Mouse (Mus musculus): ENCODE measurements around the gene Qser1.

Qser1 gene

DNA sequence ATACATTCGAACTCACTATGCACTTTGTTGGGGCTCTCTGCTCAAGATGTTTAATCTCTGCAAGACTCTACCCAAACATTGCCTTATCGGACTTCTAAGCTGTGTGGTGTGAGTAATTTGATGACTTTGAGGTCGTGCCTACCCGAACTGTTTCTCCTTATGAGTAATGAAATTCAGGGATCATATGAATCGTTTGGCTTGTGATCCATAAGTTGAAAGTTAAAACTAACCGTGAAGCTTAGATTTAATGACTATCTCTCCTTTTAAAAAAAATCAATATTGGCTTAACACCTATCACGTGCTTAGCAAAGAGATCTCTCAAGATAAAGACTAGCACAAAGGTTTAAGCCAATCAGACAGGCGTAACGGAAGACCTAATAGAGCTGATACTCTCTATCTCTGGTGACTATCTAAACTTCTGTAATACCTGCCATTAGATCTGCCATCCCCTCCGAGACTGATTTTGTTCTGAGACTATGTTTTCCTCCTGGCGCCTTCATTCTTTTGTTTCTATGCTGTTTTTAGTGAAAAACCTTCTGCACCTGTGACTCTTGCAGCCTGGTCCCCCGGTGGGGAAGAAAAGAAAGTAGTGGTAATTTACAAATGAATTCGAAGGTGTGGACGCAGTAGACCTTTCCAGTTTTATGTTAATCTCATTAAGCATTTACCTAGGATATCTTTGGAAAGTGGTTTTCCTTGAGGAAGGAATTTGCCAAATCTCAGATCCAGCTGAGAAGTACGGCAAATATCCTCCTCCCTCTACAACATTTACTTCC is 1.2 kb upstream of the Qser1 start:
- DNase-seq (ENCODE audit: low spot score) = no peak

DNA sequence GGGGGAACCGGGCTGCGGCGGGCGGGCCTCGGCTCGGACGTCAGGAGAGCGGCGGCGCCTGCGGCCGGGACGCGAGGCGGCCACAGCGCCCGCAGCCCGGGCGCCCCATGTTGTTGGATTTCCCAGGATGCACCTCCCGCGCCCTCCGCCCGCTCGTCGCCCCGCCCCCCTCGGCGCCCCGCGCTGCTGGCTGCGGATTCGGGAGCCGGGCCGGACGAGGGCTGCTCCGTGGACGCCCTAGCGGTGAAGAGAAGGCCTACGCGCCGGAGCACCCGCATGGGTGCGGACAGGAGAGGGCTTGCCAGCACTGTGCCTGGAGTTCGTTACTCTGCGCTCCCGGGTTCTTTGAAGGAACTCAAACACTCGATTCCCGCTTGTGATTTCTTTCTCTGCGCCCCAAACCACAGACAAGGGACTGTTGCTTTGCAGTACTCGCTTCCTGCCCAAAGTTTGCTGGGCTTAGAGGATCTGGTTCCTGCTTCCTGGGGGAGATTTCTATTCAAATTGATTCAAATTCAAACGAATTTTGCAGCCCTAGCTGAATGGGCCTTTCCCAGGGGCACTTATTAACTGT is 393 bp upstream of the Qser1 start:
- peak; percentile 88 for DNase-seq (ENCODE audit: low spot score)

DNA sequence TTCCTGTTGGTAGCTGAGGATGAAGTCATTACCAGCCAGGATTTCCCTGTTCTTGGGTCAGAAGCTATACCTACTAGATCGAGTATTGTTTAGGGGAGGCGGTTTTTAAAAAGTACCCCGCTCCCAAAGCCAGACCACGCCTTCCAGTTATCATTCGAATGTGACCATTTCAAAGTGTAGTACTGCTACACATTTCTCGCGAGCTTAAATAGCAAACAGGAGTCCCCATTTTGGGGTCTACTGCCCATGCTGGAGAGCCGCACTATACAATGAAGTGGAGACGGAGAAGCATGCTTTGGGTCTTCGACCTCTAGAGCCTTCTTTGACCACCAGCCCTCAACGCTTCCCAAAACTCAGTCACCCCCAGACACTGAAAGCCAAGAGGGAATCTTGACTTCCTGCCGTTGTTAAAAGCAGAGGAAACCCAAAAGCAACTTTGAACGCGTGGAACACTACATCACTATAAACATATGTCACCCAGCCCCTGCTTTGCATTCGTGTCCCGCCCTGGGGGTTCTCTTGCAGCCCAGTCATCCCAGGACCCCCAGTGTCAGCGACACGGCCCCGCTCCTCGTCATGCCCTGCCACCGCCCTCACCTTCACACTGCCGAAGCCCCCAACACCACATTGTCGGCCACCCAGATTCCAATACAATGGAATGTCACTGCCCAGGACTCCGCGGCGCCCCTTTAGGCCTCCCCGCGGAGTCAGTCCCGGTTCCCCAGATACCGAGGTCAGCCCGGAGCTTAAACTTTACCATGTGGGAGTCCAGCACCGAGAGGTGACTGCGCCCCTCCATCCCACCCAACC is 794 bp downstream of the Qser1 start:
- DNase-seq (ENCODE audit: low spot score) = peak; percentile 12

DNA sequence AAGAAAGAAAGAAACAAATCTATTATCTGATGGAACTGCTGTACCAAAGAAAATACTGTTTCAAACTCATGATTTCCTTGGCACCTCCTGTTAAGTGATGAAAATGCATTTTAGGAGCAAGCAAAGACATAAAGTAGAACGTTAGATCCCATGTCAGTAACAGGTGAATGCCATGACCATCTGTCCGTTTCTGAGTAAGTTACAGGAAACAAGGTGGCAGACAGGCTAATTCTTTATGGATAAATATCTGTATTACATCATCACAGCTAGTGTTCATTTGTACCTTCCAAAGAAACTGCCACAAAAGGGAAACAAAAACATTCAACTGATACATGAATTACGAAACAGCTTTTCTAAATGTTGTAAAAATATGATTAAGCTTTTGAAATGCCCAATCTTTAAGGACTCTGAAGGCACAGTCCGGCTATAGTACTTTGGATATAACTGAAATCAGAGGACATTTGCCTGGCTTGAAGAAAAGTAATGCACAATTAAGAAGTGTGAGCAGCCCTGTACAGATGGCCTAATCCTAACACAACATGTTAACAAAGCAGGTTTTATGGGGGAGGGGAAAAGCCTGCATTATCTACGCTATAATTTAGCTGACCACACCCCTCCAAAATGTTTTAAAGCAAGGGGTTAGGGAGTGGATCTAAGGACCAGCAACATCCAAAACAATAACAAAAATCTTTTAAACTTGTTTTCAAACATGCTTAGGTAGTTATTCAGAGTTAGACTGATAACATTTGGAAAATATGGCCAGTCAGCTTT is 2.2 kb downstream of the Qser1 start:
- DNase-seq (ENCODE audit: low spot score) = no peak

DNA sequence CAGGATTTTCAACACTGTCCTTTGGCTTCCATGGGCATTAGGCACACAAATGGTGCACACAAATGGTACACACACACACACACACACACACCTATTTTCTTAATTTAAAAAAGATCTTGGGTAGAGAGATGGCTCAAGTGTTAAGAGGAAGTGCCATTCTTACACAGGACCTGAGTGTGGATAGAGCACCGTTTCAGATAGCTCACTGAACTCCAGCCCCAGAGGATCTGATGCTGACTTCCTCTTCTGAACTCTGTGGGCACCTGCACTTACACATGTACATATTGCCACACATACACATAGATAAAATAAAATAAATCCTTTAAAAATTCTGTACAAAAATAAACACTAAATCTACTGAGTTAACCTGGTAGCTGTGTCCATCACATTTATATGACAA is 11.1 kb downstream of the Qser1 start:
- no peak for DNase-seq (ENCODE audit: low spot score)

DNA sequence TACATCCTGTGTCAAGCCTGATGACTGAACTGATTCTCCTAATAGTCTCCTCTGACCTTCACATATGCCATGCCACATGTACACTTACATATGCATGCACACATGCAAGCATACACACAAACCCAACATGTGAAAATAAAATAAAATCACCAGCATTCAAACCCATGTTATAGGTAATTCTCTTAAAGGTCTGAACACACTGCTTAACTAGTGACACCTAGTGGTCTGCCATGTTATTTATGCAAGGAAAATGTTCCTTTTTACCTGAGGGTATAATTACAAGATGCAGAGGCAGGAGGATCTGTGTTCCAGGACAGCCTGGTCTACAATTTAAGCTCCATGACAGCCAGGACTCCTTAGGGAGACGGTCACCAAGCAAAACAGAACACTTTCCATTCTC is 41.8 kb downstream of the Qser1 start:
- no peak for DNase-seq (ENCODE audit: low spot score)

DNA sequence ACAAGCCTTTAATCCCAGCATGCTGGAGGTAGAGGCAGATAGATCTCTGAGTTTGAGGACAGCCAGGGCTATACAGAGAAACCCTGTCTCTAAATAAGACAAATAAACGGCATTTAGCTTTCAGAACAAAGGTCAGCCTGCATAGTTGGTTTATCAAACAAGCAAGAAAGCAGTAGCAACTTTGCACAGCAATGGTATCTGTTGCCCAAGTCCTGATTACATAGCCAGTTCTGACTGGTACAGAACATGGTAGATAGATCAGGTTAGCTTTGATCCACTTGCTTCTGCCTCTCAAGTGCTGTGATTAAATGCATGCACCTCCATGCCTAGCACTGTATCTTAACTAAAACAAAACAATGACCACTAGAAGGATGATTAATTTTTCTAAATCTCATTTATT is 47.9 kb downstream of the Qser1 start:
- no peak for DNase-seq (ENCODE audit: low spot score)

DNA sequence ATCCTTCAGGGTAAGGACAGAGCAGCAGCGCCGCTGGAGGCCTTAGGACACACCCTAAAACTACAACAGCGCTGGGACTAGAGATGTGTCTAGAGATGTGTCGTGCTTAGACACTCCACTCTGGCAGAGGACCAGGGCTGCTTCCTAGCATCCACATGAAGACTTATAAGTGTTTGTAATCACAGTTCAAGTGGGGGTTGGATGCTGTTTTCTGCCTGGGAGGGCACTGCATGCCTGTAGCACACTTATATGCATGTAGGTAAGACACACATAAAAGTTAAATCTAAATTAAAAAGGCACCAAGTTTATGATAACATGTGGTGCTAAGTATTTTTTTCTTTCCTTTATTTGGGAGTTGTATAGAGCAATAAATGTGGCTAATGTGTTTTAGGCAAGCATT is 52.5 kb downstream of the Qser1 start:
- no peak for DNase-seq (ENCODE audit: low spot score)

DNA sequence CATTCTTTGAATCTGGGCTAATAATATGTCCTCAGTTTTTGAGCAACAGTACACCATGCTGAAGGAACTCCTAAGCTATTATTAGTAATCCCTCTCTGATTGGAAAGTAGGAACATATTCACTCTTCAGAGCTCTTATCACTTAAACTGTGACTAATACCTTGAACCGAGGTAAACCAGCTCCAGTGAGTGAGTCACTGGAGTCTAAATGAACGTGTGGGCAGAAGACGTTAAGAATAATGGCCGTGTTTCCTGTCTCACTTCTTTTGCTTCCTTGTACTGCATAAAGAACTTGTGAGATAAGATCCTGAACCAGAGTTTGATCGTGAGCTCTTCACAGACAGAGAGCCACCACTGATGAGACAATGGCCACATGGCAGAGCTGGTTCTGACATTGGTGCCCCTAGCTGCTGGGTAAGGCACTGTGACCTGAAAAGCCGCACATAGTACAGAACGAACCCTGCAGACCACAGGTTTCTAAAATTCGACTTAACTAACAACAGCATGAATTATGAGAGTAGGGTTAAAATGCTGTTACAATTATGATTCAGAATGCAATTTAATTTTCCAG is 53.3 kb downstream of the Qser1 start:
- DNase-seq (ENCODE audit: low spot score) = no peak

DNA sequence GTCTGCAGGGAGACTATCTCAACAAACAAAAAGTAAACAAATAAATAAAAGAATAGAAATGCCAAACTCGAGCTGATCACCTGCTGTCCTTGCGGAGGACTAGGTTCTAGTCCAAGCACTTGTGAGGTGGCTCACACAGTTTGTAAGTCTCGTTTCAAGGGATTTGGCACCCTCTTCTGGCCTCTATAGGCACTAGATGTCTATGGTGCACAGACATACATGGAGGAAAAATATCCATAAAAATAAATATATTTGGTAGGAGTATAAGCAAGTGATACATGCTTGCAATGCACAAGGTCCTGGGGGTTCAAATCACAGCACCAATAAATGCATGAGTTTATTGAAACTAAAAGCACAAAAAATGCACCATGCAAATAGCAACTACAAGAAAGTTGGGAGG is 65.9 kb downstream of the Qser1 start:
- no peak for DNase-seq (ENCODE audit: low spot score)

DNA sequence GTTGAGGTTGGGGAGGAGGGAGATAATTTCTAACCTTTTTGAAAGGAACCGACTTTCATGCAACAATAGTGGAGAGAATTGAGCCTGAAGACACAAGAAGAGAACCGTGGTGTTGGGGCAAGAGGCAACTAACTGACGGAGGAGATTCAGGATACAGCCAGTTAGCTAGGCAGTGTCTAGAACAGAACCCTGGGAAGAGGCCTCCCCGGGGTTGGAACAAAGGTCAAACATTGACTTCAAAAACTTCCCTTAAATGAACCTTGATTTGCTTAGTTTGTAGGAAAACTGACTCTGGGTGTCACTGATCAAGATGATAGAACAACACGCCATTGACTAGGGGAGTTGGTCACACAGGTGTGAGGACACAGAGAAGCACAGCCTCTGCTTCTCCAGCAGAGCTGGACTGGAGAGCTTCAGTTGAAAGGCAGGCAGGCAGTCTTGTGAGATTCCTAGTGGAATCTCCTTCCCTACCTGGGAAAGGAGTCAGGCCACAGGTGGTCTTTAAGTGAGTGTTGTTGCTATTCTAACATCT is 67.8 kb downstream of the Qser1 start:
- no peak for DNase-seq (ENCODE audit: low spot score)

DNA sequence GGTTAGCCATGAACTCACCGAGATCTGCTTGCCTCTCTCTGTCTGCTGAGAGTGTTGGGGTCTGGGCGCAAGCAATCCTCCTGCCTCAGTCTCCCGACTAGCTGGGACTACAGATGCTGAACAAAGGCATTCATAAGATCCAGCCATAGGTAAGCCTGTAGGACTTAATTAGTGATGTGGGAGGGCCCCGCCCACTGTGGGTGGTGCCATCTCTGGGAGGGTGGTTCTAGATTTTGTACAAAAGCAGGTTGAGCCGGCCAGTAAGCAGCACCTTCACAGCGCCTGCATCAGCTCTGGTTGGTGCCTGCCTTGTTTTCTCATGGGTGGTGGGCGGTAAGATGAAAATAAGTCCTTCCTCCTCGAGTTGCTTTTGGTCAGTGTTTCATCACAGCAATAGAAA is 70.3 kb downstream of the Qser1 start:
- DNase-seq (ENCODE audit: low spot score) = no peak

DNA sequence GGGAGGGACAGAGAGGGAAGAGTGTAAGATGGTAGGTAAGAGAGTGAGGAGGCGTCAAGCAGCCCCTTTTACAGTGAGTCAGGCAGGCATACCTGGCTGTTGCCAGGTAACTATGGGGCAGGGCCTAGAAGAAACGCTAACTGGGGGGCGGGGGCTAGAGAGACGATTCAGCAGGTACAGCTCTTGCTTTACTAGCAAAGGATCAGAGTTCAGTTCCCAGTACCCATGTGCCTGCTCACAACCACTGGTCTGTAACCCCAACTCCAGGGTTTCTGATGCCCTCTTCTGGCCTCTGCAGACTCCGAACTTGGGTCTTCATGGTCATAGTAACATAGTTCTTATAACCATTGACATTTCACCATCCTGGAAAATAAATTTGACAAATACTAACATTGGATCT is 72.6 kb downstream of the Qser1 start:
- no peak for DNase-seq (ENCODE audit: low spot score)

DNA sequence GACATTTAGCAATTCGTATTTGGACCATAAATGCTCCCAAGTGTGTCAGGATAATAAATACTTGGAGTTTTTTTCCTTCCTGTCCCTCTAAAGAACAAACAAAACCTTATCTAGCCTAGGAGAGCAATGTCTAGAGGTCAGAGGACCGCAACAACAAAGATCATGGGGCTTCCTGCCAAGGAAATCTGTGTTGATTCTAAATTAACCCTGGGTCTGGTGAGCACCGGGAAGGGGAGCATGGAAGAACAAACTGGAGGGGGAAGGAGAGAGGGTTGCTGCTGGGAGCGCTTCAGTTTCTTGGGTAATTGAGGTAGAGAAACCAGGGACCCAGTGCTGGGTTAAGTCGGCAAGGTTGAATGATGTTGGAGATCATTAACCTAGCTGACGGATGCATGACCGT is 73.4 kb downstream of the Qser1 start:
- peak; percentile 38 for DNase-seq (ENCODE audit: low spot score)

DNA sequence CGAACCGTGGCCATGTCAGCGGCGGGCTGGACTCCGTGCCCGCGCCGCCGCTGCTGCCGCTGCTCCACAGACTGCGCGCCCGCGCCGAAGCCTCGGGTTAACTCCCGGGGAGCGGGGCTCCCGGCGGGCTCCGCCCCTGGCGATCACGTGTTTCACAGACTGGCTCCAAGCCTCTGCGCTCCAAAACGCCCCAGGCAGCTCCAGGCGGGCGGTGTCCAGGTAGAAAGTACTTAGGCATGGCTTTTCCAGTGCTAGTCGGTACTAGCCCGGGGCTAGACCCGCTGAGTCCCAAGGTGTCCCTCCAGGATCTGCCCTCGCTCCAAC is 73.9 kb downstream of the Qser1 start, which contains the start of gene Depdc7:
Depdc7 (minus strand) TSS at position 138 of the 324 bp plus-strand sequence.
- peak; percentile 83 for DNase-seq (ENCODE audit: low spot score)

DNA sequence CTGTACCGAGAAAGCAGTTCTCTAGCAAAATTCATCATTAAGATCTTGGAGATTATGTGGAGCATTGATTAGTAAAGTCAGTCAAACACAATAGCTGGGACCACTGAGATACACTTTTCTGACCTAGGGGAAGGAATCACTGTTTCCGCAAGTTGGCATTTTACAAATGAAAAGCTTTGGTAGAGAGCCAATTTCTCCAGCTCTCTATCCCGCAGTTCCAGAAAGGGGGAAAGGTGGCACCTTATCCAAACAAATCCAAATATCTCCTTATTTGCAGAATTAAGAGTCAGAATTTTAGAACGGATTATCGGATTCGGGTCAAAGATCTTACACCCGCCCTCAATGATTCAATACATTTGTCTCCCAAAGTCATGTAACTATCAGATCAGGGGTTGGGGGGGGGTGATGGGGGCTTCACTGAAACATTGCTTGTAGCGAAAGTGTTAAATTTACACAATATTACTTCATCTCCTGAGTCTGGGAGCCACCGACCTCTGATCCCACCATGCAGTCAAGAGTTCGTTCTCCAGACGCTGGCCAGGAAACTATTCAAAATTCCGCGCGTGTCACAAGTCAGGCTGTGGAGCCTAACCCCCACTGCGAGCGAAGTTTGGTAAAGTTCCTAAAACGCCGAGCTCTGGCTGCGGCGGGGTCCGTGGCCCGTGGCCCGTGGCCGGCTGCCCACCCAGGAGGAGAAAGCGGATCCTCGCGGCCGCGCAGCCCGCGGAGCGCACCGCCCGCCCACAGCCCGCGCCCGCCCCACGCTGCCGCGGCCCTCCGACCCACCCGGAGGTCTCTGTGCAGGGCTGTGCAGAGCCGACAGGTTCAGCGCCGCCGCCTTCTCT is 74.4 kb downstream of the Qser1 start:
- no peak for DNase-seq (ENCODE audit: low spot score)

DNA sequence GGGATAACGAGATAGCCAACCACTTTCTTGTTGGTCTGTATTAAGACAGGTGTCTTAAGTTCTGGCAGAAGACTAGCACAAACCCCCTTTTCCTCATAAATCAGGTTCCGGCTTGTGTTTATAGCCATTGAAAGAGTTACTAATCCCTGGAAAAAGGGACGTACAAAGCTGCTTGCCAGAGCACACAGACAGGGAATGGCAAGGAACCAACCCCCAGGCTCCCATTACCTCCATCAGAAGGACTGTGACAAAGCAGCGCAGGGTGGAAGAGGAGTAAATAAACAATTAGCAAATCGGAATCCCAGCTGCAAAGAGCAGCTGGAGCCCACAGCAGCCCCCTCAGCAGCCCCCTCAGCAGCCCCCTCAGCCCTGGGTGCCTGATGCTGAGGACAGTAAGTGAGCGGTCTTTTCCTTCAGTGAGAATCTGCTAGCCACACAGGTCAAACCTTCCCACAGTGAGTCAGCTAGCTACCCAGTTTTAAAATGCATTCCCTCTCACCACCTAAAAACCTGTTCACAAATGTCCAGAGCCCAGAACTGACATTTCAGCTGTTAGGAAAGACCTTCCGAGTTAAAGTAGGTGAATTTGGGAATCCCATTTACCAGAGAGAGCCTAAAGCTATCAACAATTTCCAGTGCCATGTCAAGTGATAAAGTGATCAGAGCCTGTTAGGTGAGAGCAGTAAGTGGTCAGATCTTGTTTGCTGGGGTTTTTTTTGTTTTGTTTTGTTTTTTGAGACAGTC is 75.4 kb downstream of the Qser1 start:
- DNase-seq (ENCODE audit: low spot score) = no peak

DNA sequence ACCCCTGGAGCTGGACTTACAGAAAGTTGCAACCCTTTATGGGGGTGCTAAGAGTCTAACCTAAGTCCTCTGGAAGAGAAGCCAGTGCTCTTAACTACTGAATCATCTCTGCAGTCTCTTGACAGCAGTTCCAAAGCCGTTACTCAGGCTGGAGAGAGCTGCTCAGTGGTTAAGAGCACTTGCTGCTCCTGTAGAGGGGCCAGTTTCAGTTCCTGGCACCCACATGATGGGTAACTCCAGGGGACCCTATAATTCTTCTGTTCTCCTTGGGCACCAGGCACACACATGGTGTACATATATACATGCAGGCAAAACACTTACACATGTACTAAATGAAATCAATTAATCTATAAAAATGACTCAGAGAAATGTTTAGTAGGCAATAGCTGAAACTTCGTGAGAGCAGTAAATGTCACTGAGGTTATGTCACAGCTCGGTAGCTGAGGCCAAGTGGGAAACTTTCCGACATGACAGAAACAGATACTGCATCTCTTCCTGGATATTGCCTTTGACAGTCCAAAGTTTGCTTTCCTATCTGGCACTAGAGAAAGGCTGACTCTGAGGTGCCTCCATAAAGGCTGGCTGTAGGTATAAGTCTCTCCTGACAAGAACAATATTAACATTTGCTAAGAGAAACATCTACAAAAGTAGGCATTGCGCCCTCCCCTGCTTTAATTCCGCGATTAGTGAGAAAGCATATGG is 76.2 kb downstream of the Qser1 start:
- DNase-seq (ENCODE audit: low spot score) = no peak

DNA sequence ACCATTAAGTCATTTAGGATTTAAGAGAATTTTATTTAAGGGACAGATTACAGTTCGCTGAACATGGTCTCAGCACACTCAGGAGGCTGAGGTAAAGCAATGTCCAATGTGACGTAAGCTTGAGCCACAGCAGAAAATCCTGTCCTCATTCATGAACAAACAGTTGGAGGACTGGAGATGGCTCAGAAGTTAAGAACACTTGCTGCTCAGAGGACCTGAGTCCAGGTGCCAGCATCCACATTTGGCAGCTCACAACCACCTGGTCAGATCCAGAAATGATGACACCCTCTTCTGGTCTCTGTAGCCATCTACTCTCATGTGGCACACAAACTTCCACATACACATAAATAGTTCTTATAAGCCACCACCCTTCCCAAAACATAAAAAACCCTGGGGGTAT is 76.9 kb downstream of the Qser1 start:
- no peak for DNase-seq (ENCODE audit: low spot score)

DNA sequence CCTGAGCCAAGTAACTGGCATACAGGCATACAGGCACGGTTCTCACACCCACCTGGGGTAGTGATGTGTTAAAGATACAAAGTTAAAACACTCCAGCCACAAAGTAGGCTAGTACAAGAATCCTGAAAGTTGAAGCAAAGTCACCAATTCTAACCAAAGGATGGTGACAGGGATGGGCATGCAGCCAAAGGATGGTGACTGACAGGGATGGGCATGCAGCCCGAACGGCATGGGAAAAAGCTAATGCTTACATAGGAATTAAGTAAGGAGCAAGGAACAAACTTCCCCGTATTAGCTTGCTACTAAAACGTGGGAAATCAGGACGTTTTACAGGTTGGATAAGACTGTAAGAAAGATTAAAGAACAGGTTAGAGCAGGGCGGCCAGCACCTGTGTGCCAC is 80.3 kb downstream of the Qser1 start:
- no peak for DNase-seq (ENCODE audit: low spot score)
